Mouse (Mus musculus) gastrocnemius, adult 8-10 months (tissue): ENCODE results near the gene Acox1. TPM values are rescaled to one million over a fixed set of nuclear protein-coding genes. Genes with fewer than 3 reads are reported as not detected.

Experiments
- DNase-seq, 2 experiments: peaks; one replicate each; pipeline ENCODE4 v3.0.0; 2022; ENCODE audit warnings: low spot score in 2 of 2
- total RNA-seq, 4 experiments: library from RNA; stranded (reverse); gene quantifications; 2 replicates each; pipeline ENCODE4 v1.2.4; 2022

Gene Acox1
- total RNA-seq, 4 experiments from 2014 or later, result 88.9 to 111 (median 97.2) TPM

DNA sequence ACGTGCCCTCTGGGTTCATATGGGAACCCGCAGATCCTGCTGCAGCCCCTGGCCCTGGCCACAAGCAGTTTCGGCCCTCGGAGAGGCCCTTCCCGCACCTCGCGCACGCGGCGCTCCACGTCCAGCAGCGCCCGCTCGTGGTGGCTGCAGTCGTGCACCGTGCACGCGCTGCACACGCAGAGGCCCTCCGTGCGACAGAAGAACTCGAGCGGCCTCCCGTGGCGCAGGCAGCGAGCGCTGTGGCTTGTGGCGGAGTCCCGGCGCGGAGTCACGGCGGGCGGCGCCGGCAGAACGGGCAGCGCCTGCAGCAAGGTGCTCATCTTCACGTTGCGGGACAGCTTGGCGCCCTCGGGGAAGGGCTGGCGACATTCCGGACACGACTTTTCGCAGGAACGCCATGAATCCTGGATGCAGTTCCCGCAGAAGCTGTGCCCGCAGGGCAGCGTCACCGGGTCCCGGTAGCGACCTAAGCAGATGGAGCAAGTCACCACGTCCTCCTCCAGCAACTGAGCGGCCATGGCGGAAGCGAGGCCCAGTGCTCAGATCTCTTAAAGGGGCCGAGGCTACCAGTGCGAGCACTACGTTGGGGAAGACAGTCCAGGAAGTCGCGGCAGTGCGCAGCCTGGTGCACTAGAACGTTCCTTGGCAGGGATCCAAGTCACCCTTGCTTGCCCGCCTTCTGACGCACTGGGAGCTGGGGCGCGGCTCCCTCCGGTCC, 68.2 kb downstream of the Acox1 start, which contains the start of gene Trim65:
Trim65 (minus strand) TSS at position 641 of the 718 bp plus-strand sequence.
- peak; percentile 72 to 86 for DNase-seq

GRCm38 (mm10) chr11:116129993-116130487, 68.8 kb downstream of the Acox1 start:
- DNase-seq, result no peak

DNA sequence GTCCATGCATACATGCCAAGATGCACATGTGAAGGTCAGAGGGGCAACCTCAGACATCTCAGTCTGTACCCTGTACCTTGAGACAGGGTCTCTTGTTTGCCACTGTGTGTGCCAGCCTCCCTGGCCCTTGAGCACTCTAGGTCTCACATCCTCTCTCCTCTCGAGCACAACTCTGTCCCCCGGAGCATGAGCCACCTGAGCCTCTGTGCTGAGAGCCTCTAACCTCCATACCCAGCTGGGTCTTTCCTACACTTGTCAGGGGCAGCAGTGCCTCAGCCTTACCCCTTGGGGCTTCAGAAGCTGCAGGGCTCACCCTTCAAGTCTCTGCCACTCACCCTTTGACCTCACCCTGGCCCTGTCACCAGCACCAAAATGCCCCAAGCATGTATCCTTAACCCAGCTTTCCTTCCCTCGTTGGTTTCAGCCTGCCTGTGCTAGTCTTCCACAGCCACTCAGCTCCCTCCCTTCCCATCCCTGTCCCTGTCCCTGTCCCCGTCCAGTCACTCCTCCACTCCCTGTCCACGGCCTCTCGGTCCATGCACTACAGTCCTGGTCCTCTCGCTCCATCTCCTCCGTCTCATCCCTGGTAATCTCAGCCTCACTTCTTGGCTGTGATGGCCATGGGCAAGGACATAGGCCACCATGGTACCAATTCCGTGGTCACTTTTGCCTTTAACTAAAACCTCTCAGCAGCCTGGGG, 69.6 kb downstream of the Acox1 start:
- no peak for DNase-seq

- DNase-seq, result no peak
These were observed 70.9 kb downstream of the Acox1 start for GRCm38 (mm10) chr11:116127986-116128385.

- peak; percentile 73 to 78 for DNase-seq
These were observed 71.5 kb downstream of the Acox1 start, which contains the start of gene Trim47 for GRCm38 (mm10) chr11:116127156-116127980. TSS of gene Trim47 (minus strand) at chr11:116127210.

DNA sequence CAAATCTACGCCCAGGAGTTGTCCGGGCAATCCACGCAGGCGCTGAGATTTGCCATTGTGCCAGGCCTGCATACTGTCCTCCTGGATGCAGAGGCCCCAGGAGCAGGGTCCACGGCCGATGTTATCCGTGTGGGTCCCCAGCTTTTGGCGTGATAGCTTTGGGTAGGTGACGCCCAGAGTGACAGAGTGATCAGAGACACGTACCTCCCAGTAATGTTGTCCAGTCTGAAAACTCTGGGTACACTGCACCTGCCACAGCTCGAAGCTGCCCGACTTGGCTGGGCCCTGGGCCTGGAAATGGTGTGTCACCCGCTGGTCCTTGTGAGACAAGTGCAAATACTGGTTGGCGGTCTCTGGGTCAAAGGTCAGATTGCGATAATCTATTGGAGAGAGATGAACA, 72.6 kb downstream of the Acox1 start:
- no peak for DNase-seq

Other genes starting within 250 kb of the Acox1 start
- 1 to 10 TPM; 1.5 to 4.4 (median 3.1) TPM for gene Itgb4, start 224.3 kb downstream of the Acox1 start, total RNA-seq
- gene Galk1, start 186.3 kb downstream of the Acox1 start, total RNA-seq, result 1 to 10 TPM; 1.6 to 3.1 (median 2.7) TPM
- gene H3f3b, start 171.1 kb downstream of the Acox1 start, total RNA-seq, result 10 to 100 TPM; 45.7 to 88.7 (median 59.5) TPM
- 1 to 10 TPM; 4.3 to 6.8 (median 5.3) TPM for gene Unk, start 168.7 kb downstream of the Acox1 start, total RNA-seq
- under 1 TPM; 0.34 to 0.56 (median 0.46) TPM for gene Unc13d, start 121.1 kb downstream of the Acox1 start, total RNA-seq
- 10 to 100 TPM; 78.6 to 91.0 (median 90.1) TPM for gene Wbp2, start 112.0 kb downstream of the Acox1 start, total RNA-seq
- 1 to 10 TPM; 5.7 to 7.6 (median 6.3) TPM for gene Trim47, start 71.8 kb downstream of the Acox1 start, total RNA-seq
- gene Trim65, start 67.9 kb downstream of the Acox1 start, total RNA-seq, result 1 to 10 TPM; 3.4 to 4.5 (median 4.0) TPM
- gene Mrpl38, start 60.2 kb downstream of the Acox1 start, total RNA-seq, result 10 to 100 TPM; 46.4 to 51.6 (median 50.3) TPM
- gene Fbf1, start 30.9 kb downstream of the Acox1 start, total RNA-seq, result 10 to 100 TPM in 2 of 4 experiments, 1 to 10 TPM in 2; 8.3 to 12.8 (median 10.0) TPM
- gene Ten1, start 190 bp downstream of the Acox1 start, total RNA-seq, result 10 to 100 TPM; 15.7 to 18.4 (median 17.2) TPM
- under 1 TPM in 1 of 4 experiments, not detected in 3; 0.04 TPM for gene Evpl, start 39.0 kb upstream of the Acox1 start, total RNA-seq
- 10 to 100 TPM; 86.7 to 99.9 (median 90.8) TPM for gene Srp68, start 75.2 kb upstream of the Acox1 start, total RNA-seq
- under 1 TPM in 2 of 4 experiments, not detected in 2; 0.20 to 0.24 TPM for gene Galr2, start 81.9 kb upstream of the Acox1 start, total RNA-seq
- gene Exoc7, start 108.2 kb upstream of the Acox1 start, total RNA-seq, result 10 to 100 TPM; 62.3 to 84.9 (median 73.3) TPM
- not detected for gene Foxj1, start 136.4 kb upstream of the Acox1 start, total RNA-seq
- 10 to 100 TPM; 23.0 to 29.5 (median 24.2) TPM for gene Rnf157, start 214.0 kb upstream of the Acox1 start, total RNA-seq
- 10 to 100 TPM; 35.1 to 63.5 (median 47.7) TPM for gene Ubald2, start 235.0 kb upstream of the Acox1 start, total RNA-seq